Mouse (Mus musculus) embryonic facial prominence, embryonic 12.5 days (tissue): Measurements from ENCODE around the gene Tagln. TPM values are rescaled to one million over a fixed set of nuclear protein-coding genes. Genes with fewer than 3 reads are reported as not detected.
A peak's percentile ranks its signal among the peaks of the same experiment; 100 is the strongest.

ENCODE experiments used
- ATAC-seq: fragments of 200-750 bp; cut with Nextera tagmentation; 2 replicates; pipeline ENCODE4 v1.8.0; 2017; ENCODE audit not compliant: insufficient number of reproducible peaks, insufficient read depth, low FRiP score, low TSS enrichment
- H3K27ac ChIP-seq: fragments of 300-500 bp; sonication (generic); 2 replicates; pipeline ENCODE4 v1.5.1; 2016; ENCODE audit warnings: mild to moderate bottlenecking
- H3K27me3 ChIP-seq: fragments of 300-500 bp; sonication (generic); 2 replicates; pipeline ENCODE4 v1.6.1; 2016; ENCODE audit warnings: mild to moderate bottlenecking, moderate library complexity
- H3K36me3 ChIP-seq: fragments of 300-500 bp; sonication (generic); 2 replicates; pipeline ENCODE4 v1.6.1; 2016; ENCODE audit warnings: mild to moderate bottlenecking
- H3K4me1 ChIP-seq: fragments of 300-500 bp; sonication (generic); 2 replicates; pipeline ENCODE4 v1.6.1; 2016
- H3K4me2 ChIP-seq: fragments of 300-500 bp; sonication (generic); replicated peaks from 2 replicates; pipeline ENCODE4 v1.6.1; 2016; ENCODE audit warnings: mild to moderate bottlenecking, moderate library complexity
- H3K4me3 ChIP-seq: fragments of 300-500 bp; sonication (generic); 2 replicates; pipeline ENCODE4 v1.5.1; 2016; ENCODE audit warnings: mild to moderate bottlenecking
- H3K9ac ChIP-seq: fragments of 300-500 bp; sonication (generic); 2 replicates; pipeline ENCODE4 v1.6.1; 2016; ENCODE audit warnings: mild to moderate bottlenecking, moderate library complexity
- H3K9me3 ChIP-seq: fragments of 300-500 bp; sonication (generic); 2 replicates; pipeline ENCODE4 v1.6.1; 2016; ENCODE audit warnings: mild to moderate bottlenecking, moderate library complexity
- whole genome bisulfite sequencing: fragments of 180-500 bp; shearing (Covaris S2); methylation state at CpG from one replicate; pipeline ENCODE4 v1.1.7; 2016; 5-methylcytosine and 5-hydroxymethylcytosine counted together
- polyA plus RNA-seq: library from polyadenylated mRNA; unstranded; fragments of >200 nt; fragmentation: Nextera tagmentation; extraction: Ambion mirVana; gene quantifications from 2 replicates; pipeline ENCODE4 v1.2.1, GENCODE M21; 2016

Tagln gene
- polyA plus RNA-seq, 1 experiment from 2014 or later: 16.4 TPM

DNA sequence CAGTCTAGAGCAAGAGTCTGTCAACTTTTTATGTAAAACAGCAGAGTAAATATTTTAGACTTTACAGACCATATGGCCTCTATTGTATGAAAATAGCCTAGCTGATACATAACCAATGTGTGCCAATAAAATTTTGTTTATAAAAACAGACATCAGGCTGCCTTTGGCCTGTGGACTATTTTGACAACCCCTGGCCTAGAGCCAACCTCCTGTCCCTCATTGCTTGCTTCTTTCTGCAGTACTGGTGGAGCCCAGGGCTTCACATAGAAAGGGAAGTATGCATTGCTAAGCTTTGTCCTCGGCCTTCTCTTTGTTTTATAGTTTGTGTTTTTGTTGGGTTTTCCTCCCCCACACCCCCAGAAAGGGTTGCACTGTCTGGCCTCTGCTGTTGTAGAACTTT is 3.9 kb downstream of the Tagln start:
- H3K4me1 ChIP-seq: peaks cover 16% of the 10 kb centered on the region; the same call in 1 of the 2 replicates
- 64% methylated on average over 1 of the region's 1 CpGs for WGBS
- ATAC-seq: no peak
- no peaks in the 10 kb centered on the region for H3K9me3 ChIP-seq
- H3K27me3 ChIP-seq: no peaks in the 10 kb centered on the region; the same call in 1 of the 2 replicates
- no peak overlapping the region for H3K9ac ChIP-seq
- no peak overlapping the region for H3K27ac ChIP-seq
- no peak overlapping the region for H3K4me3 ChIP-seq
- H3K36me3 ChIP-seq: peaks cover 46% of the 10 kb centered on the region
- no peak overlapping the region for H3K4me2 ChIP-seq

DNA sequence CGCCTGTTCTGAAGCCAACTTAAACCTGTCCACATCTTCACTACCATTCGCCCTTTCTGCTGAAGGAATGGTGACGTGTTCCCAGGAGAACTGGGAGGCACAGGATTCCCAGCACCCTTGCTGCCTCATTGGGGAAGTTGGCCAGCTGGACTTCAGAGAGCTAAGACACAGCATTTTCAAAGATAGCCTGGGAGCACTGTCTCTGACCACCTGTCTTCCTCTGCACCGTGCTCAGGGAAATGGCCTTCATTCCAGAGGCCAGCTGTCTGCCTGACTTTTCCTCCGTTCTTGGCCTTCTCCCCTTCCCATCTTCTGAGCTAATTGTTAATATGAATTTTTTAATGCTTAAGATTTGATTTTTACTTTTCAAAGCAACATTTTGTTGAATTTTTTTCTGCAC is 6.6 kb downstream of the Tagln start:
- H3K4me2 ChIP-seq: no peak overlapping the region
- H3K27ac ChIP-seq: no peak overlapping the region
- no peak for ATAC-seq
- 0 out of 2 replicates have a peak, but pooled peaks cover 7% of the 10 kb centered on the region for H3K4me1 ChIP-seq
- WGBS: 89% methylated on average over 5 of the region's 5 CpGs
- no peaks in the 10 kb centered on the region for H3K9me3 ChIP-seq
- no peaks in the 10 kb centered on the region for H3K27me3 ChIP-seq
- peaks cover 60% of the 10 kb centered on the region for H3K36me3 ChIP-seq
- H3K9ac ChIP-seq: no peak overlapping the region
- no peak overlapping the region for H3K4me3 ChIP-seq

DNA sequence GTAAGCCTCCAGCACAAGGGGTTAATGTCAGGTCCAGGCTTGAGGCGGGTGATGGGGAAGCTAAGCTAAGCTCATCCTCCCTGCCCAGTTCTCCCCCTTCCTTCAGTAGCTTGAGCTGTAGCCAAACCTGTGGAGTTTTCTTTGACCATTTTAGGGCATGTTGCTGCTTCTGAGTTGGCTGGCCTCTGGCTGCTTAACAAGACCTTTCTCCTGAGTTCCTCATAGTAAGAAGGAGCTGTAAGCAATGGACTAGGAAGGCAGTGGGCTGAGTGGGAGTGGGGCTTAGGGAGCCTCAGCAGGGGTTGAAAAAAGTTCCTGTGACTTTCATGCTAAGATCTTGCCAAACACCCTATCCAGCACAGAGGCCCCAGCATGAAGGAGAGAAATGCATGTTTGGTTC is 16.0 kb downstream of the Tagln start:
- H3K27ac ChIP-seq: no peak overlapping the region
- peaks cover 75% of the 10 kb centered on the region for H3K36me3 ChIP-seq
- no peak for ATAC-seq
- no peaks in the 10 kb centered on the region for H3K9me3 ChIP-seq
- no peak overlapping the region for H3K9ac ChIP-seq
- 48% methylated on average over 1 of the region's 1 CpGs for WGBS
- no peak overlapping the region for H3K4me2 ChIP-seq
- no peaks in the 10 kb centered on the region for H3K27me3 ChIP-seq
- no peaks in the 10 kb centered on the region for H3K4me1 ChIP-seq
- no peak overlapping the region for H3K4me3 ChIP-seq

DNA sequence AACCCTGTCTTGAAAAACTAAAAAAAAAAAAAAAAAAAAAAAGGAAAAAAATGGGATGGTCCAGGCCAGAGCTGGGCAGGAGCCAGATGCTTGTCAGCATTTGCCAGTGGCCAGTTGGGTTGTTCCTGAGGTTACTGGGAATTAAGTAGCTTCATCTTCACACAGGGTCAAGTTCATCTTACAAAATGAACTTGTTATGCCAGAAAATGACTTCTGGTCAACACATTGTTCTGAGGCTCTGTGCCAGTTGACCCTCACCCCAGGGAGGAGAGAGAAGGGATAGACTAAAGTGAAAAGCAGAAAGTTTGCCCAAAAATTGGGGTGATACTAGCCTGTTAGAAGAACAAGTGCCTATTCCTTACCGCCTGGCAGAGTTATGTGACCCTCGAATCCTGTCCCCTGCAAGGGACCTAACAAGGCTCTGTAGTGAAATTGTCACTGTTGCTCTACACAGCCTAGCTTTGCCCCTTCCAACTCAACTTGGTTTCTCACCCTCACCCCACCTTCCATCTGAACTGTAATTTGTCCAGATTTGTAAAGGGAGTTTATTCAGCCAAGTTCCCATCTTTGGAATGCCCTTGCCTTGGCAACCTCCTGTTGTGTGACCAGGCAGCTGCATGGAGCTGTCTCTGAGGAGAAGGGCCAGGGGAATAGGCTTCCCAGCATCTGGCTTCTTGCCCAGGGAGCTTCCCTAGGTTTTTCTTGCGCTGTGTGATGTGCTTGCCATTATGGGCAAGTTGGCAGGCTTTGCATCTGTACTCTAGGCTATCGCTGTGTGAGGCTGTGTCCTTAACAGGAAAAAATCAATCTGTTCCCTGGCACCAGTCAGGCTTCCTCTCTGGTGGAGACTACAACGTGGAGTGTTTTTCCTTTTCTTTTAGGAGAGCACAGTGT is 18.6 kb downstream of the Tagln start:
- WGBS: 94% methylated on average over 5 of the region's 5 CpGs
- H3K27ac ChIP-seq: no peak overlapping the region
- ATAC-seq: no peak
- no peaks in the 10 kb centered on the region for H3K4me1 ChIP-seq
- H3K4me3 ChIP-seq: no peak overlapping the region
- no peak overlapping the region for H3K9ac ChIP-seq
- H3K36me3 ChIP-seq: peaks cover 85% of the 10 kb centered on the region
- H3K4me2 ChIP-seq: no peak overlapping the region
- H3K9me3 ChIP-seq: no peaks in the 10 kb centered on the region
- no peaks in the 10 kb centered on the region for H3K27me3 ChIP-seq

DNA sequence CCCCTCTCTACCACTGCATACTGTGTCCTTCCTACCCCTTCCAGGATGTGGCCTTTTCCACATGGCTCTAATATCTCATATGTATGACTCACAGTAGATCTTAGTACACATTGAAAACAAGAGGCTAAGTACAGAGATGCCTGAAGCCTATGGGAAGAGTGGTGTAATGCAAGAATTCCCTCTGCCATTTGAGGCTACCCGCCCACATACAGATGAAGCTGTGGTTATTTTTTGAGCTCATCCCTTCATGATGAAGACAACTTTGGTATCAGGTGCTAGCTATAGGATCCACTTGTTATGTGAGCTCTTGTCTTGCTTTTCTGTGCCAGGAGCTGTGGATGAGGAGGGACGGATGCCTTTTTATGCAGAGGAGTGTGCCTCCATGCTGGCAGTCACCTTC is 20.2 kb downstream of the Tagln start:
- no peaks in the 10 kb centered on the region for H3K9me3 ChIP-seq
- H3K36me3 ChIP-seq: peaks cover 86% of the 10 kb centered on the region
- H3K4me1 ChIP-seq: no peaks in the 10 kb centered on the region

DNA sequence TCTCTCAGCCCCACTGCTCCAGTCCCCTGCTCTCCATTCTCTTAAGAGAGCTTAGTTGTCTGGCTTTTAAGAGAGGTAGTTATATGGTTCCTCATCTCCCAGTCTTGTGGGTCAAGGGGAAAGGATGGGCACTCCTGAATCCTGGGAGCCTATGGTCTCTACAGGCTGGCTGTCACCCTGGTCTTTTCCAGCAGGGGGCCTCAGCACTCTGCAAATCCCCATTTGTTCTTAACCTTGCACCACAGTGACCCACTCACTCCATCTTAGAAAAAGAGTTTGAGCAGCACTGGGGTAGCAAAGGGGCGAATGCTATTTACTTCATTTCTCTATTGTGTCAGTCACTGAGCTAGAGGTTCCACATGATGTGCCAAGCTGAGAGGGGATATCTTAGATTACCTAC is 24.2 kb downstream of the Tagln start:
- WGBS: 90% methylated on average over 1 of the region's 1 CpGs
- ATAC-seq: no peak
- H3K27ac ChIP-seq: no peak overlapping the region
- no peak overlapping the region for H3K4me2 ChIP-seq
- no peaks in the 10 kb centered on the region for H3K9me3 ChIP-seq
- peaks cover 71% of the 10 kb centered on the region for H3K36me3 ChIP-seq
- no peaks in the 10 kb centered on the region for H3K27me3 ChIP-seq
- H3K4me1 ChIP-seq: peaks cover 10% of the 10 kb centered on the region
- no peak overlapping the region for H3K9ac ChIP-seq
- H3K4me3 ChIP-seq: no peak overlapping the region

More for the DNA sequence above, 20.2 kb downstream of the Tagln start:
- no peak overlapping the region for H3K9ac ChIP-seq
- no peak overlapping the region for H3K4me2 ChIP-seq
- no peak for ATAC-seq
- H3K27me3 ChIP-seq: no peaks in the 10 kb centered on the region
- H3K4me3 ChIP-seq: no peak overlapping the region
- 89% methylated on average over 2 of the region's 2 CpGs for WGBS
- no peak overlapping the region for H3K27ac ChIP-seq

DNA sequence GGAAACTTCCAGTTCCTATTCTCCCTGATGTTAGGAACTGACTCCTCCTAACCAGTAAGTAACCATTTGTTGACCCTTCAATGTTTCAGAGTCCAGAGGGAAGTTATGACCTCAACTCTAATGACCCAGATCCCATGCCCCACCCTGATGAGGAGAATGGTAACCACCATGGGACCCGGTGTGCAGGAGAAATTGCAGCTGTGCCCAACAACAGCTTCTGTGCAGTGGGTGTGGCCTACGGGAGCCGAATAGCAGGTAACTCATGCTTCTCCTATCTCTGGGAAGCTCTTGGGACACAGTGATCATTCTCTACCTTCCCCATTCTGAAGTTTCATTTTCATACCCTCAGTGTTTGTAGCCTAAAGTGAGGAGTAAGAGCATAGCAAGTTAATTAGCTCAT is 24.9 kb downstream of the Tagln start:
- Histone ChIP-seq H3K4me1 (peaks cover 10% of the 10 kb centered on the region), H3K4me3 (no peak overlapping the region), H3K27me3 (no peaks in the 10 kb centered on the region), H3K9me3 (no peaks in the 10 kb centered on the region), H3K36me3 (peaks cover 64% of the 10 kb centered on the region), H3K4me2 (no peak overlapping the region), H3K9ac (no peak overlapping the region), H3K27ac (no peak overlapping the region)
- ATAC-seq: no peak
- WGBS: 88% methylated on average over 3 of the region's 3 CpGs

DNA sequence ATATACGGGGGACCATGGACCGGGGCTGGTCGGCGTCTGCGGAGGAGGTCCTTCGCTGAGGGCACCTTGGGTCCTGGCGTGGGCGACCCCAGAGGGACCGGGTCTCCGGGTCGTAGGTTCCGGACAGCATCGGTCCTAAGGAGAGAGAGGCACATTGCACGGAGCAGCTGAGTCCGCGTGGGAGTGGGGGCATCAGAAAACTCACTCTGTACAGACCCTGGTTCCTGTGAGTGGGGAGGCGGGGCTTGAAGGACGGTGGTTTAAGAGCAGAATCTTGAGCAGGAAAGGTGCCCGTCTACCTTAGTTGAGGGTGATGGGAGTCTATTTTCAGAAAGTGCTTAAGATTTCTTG is 28.8 kb downstream of the Tagln start:
- Histone ChIP-seq H3K27me3 (no peaks in the 10 kb centered on the region), H3K4me3 (peak overlapping the region; percentile 94), H3K9me3 (no peaks in the 10 kb centered on the region), H3K27ac (peak overlapping the region; percentile 91), H3K9ac (peak overlapping the region; percentile 96), H3K4me2 (peak overlapping the region; percentile 71), H3K4me1 (peaks cover 20% of the 10 kb centered on the region), H3K36me3 (peaks cover 44% of the 10 kb centered on the region)
- ATAC-seq: peak; percentile 39; the same call in 1 of the 2 replicates
- WGBS: under 1% methylated on average over 19 of the region's 19 CpGs

DNA sequence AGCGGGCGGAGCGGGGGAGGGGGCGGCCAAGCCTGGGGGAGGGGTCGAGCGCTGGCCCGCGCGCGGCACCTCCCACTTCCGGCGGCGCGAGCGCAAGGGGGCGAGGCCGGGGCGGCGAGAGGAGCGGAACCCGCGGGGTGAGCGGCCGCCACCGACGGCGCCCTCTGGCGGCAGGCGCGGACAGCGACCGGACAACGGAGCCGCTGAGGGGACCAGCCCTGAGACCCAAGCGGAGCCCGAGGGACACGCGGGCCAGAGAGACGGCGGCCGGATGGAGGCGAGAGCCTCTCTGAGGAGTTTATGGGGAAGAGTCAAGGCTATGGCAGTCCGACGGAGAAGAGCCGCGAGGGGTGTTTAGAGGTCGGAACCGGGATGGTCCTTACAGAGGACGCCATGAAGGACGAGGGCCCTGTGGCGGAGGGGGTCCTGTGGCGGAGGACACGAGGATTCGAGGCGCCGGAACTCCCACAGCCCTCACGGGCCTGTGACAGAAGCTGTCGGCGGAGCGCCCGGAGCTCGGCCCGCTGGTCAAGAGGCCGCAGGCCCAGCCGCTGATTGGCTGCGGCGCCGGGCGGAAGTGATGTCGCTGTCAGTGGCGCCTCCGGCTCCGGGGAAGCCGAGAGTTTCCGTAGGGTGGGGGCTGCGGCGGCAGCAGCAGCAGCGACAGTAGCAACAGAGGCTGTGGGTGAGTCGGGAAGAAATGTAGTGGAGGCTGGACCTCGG is 29.3 kb downstream of the Tagln start, which contains the start of the genes Pcsk7 and Rnf214:
Gene Pcsk7, plus strand, starts transcription at position 143 of the 723 bp plus-strand sequence.
Gene Rnf214, minus strand, starts transcription at position 557 of the 723 bp plus-strand sequence.
- H3K4me2 ChIP-seq: peak within 1 kb of the TSS; percentile 71
- H3K9me3 ChIP-seq: no peaks in the 10 kb centered on the region
- peaks cover 20% of the 10 kb centered on the region for H3K4me1 ChIP-seq
- WGBS: under 1% methylated on average over 77 of the region's 80 CpGs
- H3K9ac ChIP-seq: peak within 1 kb of the TSS; percentile 96
- peak within 1 kb of the TSS; percentile 94 for H3K4me3 ChIP-seq
- peaks cover 44% of the 10 kb centered on the region for H3K36me3 ChIP-seq
- peak; percentile 90 for ATAC-seq
- H3K27ac ChIP-seq: peak within 1 kb of the TSS; percentile 91
- no peaks in the 10 kb centered on the region for H3K27me3 ChIP-seq

DNA sequence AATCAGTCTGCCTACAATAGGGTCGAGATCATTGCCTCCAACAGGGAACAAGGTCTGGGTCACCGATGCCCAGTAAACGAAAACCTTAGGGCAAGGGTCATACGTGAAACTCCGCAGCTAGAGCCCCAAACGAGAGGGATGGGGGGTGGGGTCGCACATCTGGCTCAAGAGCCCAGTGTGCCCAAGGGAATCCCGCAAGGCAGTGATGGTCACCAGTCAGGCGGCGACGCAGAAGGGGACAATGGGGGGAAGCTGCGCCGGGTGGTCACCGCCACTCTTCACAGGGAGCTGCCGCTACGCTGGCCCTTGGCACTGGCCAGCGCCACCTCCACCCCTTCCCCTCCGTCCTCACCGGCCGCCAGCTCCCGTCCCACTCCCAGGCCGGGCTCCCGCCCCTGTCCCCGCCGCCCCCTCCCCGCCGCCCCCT is 30.0 kb downstream of the Tagln start:
- ATAC-seq: peak; percentile 54
- Histone ChIP-seq H3K27ac (peak overlapping the region; percentile 91), H3K9me3 (no peaks in the 10 kb centered on the region), H3K27me3 (no peaks in the 10 kb centered on the region), H3K4me2 (peak overlapping the region; percentile 71), H3K9ac (peak overlapping the region; percentile 96), H3K4me1 (peaks cover 20% of the 10 kb centered on the region), H3K36me3 (peaks cover 40% of the 10 kb centered on the region), H3K4me3 (peak overlapping the region; percentile 94)
- WGBS: under 1% methylated on average over 15 of the region's 27 CpGs

DNA sequence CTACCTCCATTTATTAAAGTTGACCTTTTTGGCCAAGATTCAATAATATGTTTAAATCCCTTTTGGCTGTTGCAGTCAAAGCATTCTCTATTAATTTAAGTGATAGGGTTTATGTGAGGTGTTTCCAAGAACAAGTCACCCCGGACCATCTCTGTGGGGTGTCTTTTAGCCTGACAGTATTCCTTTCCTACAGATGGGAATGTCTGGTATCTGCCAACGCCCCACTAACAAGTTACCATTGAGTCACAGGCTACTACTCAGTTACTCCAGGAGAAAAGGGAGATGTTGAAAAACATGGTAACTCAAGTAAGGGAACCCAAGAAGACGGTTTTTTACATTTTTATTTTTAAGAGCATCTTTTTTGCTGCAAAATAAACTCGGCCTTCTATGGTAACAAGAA is 30.7 kb downstream of the Tagln start:
- H3K4me3 ChIP-seq: peak overlapping the region; percentile 94
- no peak overlapping the region for H3K27ac ChIP-seq
- H3K36me3 ChIP-seq: peaks cover 35% of the 10 kb centered on the region
- peak overlapping the region; percentile 71 for H3K4me2 ChIP-seq
- no peaks in the 10 kb centered on the region for H3K9me3 ChIP-seq
- H3K27me3 ChIP-seq: no peaks in the 10 kb centered on the region
- WGBS: 56% methylated on average over 4 of the region's 4 CpGs
- ATAC-seq: no peak
- peak overlapping the region; percentile 96 for H3K9ac ChIP-seq
- H3K4me1 ChIP-seq: peaks cover 20% of the 10 kb centered on the region

DNA sequence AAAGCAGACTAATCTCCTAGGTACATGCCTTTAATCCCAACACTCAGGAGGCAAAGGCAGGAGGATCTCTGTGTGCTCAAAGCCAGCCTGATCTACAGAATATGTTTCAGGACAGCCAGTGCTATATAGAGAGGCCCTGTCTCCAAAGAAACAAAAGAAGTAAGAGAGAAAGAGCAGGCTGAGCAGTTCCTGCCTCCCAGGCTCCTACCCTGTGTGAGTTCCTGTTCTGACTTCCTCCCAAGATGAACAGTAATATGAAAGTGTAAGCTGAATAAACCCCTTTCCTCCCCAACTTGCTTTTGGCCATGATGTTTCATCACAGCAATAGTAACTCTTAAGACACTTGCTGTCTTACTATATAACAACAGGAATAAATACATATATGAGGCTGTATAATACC is 42.2 kb downstream of the Tagln start:
- no peak overlapping the region for H3K4me2 ChIP-seq
- H3K27ac ChIP-seq: no peak overlapping the region
- peaks cover 73% of the 10 kb centered on the region for H3K36me3 ChIP-seq
- H3K9ac ChIP-seq: no peak overlapping the region
- H3K9me3 ChIP-seq: no peaks in the 10 kb centered on the region
- ATAC-seq: no peak
- H3K4me1 ChIP-seq: no peaks in the 10 kb centered on the region
- H3K4me3 ChIP-seq: no peak overlapping the region
- H3K27me3 ChIP-seq: no peaks in the 10 kb centered on the region
